Mouse (Mus musculus): ENCODE measurements around the gene Ugt1a2.

The Ugt1a2 gene

GRCm38 (mm10) chr1:88256886-88257663, 56.7 kb downstream of the Ugt1a2 start:
- no peak for DNase-seq (ENCODE audit: inconsistent ontology term)

GRCm38 (mm10) chr1:88257681-88258080, 57.3 kb downstream of the Ugt1a2 start:
- no peak for DNase-seq (ENCODE audit: inconsistent ontology term)

- DNase-seq (ENCODE audit: inconsistent ontology term) = no peak
These were observed 58.0 kb downstream of the Ugt1a2 start for GRCm38 (mm10) chr1:88258361-88258760.

- no peak for DNase-seq (ENCODE audit: inconsistent ontology term)
These were observed 58.7 kb downstream of the Ugt1a2 start for GRCm38 (mm10) chr1:88258881-88259642.

- DNase-seq (ENCODE audit: inconsistent ontology term) = no peak
These were observed 59.2 kb downstream of the Ugt1a2 start for GRCm38 (mm10) chr1:88259643-88260024.

GRCm38 (mm10) chr1:88260114-88260513, 59.7 kb downstream of the Ugt1a2 start:
- no peak for DNase-seq (ENCODE audit: inconsistent ontology term)

GRCm38 (mm10) chr1:88260604-88261377, 60.4 kb downstream of the Ugt1a2 start:
- DNase-seq (ENCODE audit: inconsistent ontology term) = no peak

- no peak for DNase-seq (ENCODE audit: inconsistent ontology term)
These were observed 61.3 kb downstream of the Ugt1a2 start for GRCm38 (mm10) chr1:88261706-88262105.

GRCm38 (mm10) chr1:88262255-88262654, 61.9 kb downstream of the Ugt1a2 start:
- DNase-seq (ENCODE audit: inconsistent ontology term) = peak; percentile 95

- no peak for DNase-seq (ENCODE audit: inconsistent ontology term)
These were observed 62.6 kb downstream of the Ugt1a2 start for GRCm38 (mm10) chr1:88262961-88263360.

GRCm38 (mm10) chr1:88263778-88264177, 63.4 kb downstream of the Ugt1a2 start:
- DNase-seq (ENCODE audit: inconsistent ontology term) = no peak

GRCm38 (mm10) chr1:88264237-88264868, 64.0 kb downstream of the Ugt1a2 start:
- no peak for DNase-seq (ENCODE audit: inconsistent ontology term)

- DNase-seq (ENCODE audit: inconsistent ontology term) = no peak
These were observed 64.5 kb downstream of the Ugt1a2 start for GRCm38 (mm10) chr1:88264869-88265240.

- no peak for DNase-seq (ENCODE audit: inconsistent ontology term)
These were observed 65.7 kb downstream of the Ugt1a2 start for GRCm38 (mm10) chr1:88266123-88266522.

- DNase-seq (ENCODE audit: inconsistent ontology term) = no peak
These were observed 67.1 kb downstream of the Ugt1a2 start for GRCm38 (mm10) chr1:88267489-88267888.

- no peak for DNase-seq (ENCODE audit: inconsistent ontology term)
These were observed 67.7 kb downstream of the Ugt1a2 start for GRCm38 (mm10) chr1:88268070-88268469.

Data from Muller cell, postnatal 12 days (primary cell).